Mouse (Mus musculus): ENCODE measurements around the gene Armc6. TPM values are rescaled to one million over a fixed set of nuclear protein-coding genes. Genes with fewer than 3 reads are reported as not detected.

The Armc6 gene
- polyA plus RNA-seq (2016; fragmentation: Nextera tagmentation; extraction: Ambion mirVana): 35.7 and 38.8 TPM in 2 replicates

DNA sequence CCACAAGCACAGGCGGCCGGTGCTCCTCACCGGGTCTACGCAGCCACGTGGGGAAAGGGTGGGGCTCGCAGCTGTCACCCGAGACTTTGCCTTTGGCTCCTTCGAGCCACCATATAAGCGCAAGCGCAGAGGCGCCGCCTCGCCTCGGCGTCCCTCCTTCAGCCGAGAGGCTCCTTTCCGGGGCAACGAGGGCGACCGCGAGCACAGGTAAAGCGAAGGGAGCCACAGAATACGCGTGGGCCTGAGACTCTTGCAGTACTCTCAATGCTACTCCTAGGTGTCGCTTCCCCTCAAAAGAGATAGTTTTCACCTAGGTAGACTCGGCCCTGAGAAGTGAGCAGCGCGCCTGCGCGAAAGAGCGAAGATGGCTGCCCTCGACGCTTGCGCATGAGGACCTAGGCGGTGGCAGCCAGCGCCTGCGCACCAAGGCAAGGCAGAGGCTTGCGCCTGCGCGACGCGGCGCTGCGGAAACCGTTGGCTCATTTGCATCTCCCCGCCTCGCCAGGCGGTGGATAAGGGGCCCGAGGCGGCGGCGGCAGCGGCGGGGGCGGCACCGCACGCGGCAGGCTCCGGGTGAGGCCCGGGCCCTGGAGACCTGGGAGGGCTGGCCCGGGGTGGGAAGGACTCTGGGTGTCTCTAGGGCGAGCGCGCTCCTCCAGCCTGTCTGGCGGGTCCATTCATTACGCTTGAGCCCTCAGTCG lies at the start of gene Armc6, which contains the start of gene Sugp2:
TSS of gene Armc6 (minus strand) at position 387 of the 701 bp plus-strand sequence.
TSS of gene Sugp2 (plus strand) at position 147 of the 701 bp plus-strand sequence.
- Histone ChIP-seq H3K36me3 (peaks cover 53% of the 10 kb centered on the region), H3K27me3 (ENCODE audit: low read depth, poor library complexity, severe bottlenecking) (no peaks in the 10 kb centered on the region), H3K9me3 (replicated peaks) (no peaks in the 10 kb centered on the region), H3K27ac (replicated peaks) (peak within 1 kb of the TSS; percentile 93), H3K4me3 (peak within 1 kb of the TSS; percentile 76), H3K4me1 (peaks cover 27% of the 10 kb centered on the region)
- WGBS: under 1% methylated on average over 67 of the region's 67 CpGs
- peak; percentile 96 for DNase-seq (ENCODE audit: low spot score)

DNA sequence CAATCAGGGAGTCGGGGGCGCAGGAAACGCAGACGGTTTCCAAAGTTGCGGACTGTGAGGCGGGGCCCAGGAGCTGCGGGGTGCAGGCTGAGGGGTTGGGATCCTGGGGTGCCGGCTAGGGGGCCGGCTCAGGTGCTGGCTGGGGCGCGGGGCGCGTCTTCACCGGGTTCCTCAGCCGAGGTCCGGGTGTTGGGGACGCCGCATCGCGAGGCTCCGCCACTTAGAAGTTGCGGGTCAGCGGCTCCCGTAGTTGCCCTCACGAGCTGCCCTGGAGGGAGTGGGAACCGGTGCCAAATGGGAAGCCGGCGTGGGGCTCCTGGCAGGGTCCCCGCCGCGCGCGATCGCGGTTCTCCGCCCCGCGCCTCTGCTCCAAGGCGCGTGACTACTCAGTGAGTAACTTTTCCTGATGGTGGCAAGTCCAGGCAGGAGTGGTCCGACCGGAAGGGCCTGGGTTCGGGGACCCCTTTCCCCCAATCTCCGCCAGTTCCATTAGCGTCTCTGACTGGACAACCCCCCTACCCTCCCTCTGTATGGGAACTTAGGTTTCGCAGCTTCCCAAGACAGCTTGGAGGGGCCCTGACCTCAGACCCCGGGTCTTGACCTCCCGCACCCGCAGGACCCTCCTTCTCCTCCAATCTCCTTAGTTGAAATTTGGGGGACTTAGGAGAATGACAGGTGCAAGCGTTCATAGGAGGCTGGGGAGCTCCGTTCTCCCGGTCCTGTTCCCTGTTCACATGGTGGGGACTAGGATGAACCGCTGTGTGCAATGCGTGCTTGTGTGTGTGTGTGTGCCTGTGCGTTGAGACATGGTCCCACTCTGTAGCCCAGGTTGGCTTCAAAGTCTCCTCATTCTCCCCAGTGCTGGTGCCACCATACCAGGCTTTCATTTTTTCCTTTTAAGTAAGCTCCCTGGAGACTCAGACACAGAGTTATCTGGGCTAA lies 49.1 kb upstream of the Armc6 start:
- Histone ChIP-seq H3K36me3 (peaks cover 41% of the 10 kb centered on the region), H3K27ac (replicated peaks) (peak overlapping the region; percentile 97), H3K4me3 (peak overlapping the region; percentile 89), H3K9me3 (replicated peaks) (peaks cover 14% of the 10 kb centered on the region), H3K27me3 (ENCODE audit: low read depth, poor library complexity, severe bottlenecking) (no peaks in the 10 kb centered on the region), H3K4me1 (peaks cover 44% of the 10 kb centered on the region)
- WGBS: 2% methylated on average over 55 of the region's 55 CpGs
- DNase-seq (ENCODE audit: low spot score): peak; percentile 45

DNA sequence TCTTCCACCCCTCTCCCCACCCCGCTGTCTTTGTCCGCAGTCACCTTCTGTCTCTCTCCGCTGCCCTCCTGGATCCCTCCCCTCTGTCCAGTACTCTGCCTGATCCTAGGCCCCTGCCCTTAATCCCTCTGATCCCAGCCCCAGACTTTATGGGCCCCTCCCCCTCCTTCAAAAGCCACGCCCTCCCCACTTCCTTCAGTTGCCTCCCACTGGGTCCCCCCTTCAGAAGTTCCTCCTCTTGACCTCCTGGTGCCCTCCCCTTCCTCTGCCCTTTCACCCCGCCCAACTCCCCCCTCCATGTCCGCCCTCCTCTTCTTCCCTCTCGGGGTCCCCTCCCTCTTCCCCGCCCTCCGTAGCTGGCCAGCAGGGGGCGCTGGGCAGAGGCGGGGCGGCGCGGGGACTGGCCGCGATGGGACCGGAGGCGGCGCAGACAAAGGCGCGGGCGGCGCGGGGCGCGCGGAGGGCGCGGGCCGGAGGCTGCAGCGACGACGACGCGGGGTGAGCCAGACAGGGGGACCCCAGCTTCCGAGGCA lies 48.4 kb upstream of the Armc6 start, which contains the start of gene Homer3:
TSS of gene Homer3 (plus strand) at position 225 of the 533 bp plus-strand sequence.
- DNase-seq (ENCODE audit: low spot score): peak; percentile 96
- peaks cover 14% of the 10 kb centered on the region for H3K9me3 ChIP-seq (replicated peaks)
- peaks cover 34% of the 10 kb centered on the region for H3K36me3 ChIP-seq
- under 1% methylated on average over 36 of the region's 36 CpGs for WGBS
- peaks cover 50% of the 10 kb centered on the region for H3K4me1 ChIP-seq
- peak within 1 kb of the TSS; percentile 97 for H3K27ac ChIP-seq (replicated peaks)
- peak within 1 kb of the TSS; percentile 89 for H3K4me3 ChIP-seq
- H3K27me3 ChIP-seq (ENCODE audit: low read depth, poor library complexity, severe bottlenecking): no peaks in the 10 kb centered on the region

DNA sequence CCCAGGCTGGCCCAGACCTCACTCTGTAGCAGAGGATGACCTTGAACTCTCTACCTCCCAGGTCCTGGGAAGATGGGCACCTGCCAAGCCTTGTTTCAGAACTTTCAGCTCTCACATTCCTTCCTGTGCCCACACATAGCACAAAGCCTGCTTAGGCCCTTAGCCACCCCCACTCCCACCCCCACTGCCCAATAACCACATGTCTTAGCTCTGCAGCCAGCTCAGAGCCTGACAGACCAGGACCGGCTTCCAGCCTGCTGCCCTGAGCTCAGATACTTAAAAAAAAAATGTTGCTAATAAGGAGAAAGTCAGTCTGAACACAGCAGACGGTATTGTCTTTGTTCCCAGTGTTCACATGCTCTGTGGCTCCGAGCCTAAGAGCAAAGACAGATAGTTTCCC lies 46.7 kb upstream of the Armc6 start:
- peaks cover 3% of the 10 kb centered on the region; the same call in 1 of the 2 replicates for H3K9me3 ChIP-seq (replicated peaks)
- no peak for DNase-seq (ENCODE audit: low spot score)
- peaks cover 17% of the 10 kb centered on the region for H3K36me3 ChIP-seq
- no peak overlapping the region for H3K4me3 ChIP-seq
- peak overlapping the region; percentile 97 for H3K27ac ChIP-seq (replicated peaks)
- H3K4me1 ChIP-seq: peaks cover 50% of the 10 kb centered on the region
- WGBS: 53% methylated on average over 3 of the region's 3 CpGs
- H3K27me3 ChIP-seq (ENCODE audit: low read depth, poor library complexity, severe bottlenecking): no peaks in the 10 kb centered on the region

DNA sequence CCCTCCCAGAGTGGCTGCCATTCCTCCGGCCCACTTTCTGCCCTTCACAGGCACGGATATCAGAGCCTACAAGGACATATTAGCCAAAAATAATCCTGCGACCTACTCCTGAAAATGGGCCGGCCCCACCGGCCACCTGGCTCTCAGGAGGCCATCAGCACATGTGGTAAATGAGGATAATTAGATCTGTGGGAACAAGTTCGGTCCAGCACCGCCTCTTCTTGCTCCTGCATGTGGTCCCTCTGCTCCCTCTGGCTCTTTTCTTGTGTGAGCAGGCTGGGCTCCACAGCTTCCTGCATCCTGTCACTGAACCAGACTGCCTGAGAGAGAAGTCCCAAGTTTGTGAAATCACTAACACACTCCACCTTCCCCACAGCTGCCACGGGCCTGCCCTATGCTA lies 45.0 kb upstream of the Armc6 start:
- H3K27me3 ChIP-seq (ENCODE audit: low read depth, poor library complexity, severe bottlenecking): no peaks in the 10 kb centered on the region
- 71% methylated on average over 8 of the region's 8 CpGs for WGBS
- H3K36me3 ChIP-seq: no peaks in the 10 kb centered on the region; the same call in 1 of the 2 replicates
- peaks cover 42% of the 10 kb centered on the region for H3K4me1 ChIP-seq
- no peak overlapping the region for H3K27ac ChIP-seq (replicated peaks)
- H3K4me3 ChIP-seq: no peak overlapping the region
- no peaks in the 10 kb centered on the region for H3K9me3 ChIP-seq (replicated peaks)
- no peak for DNase-seq (ENCODE audit: low spot score)

DNA sequence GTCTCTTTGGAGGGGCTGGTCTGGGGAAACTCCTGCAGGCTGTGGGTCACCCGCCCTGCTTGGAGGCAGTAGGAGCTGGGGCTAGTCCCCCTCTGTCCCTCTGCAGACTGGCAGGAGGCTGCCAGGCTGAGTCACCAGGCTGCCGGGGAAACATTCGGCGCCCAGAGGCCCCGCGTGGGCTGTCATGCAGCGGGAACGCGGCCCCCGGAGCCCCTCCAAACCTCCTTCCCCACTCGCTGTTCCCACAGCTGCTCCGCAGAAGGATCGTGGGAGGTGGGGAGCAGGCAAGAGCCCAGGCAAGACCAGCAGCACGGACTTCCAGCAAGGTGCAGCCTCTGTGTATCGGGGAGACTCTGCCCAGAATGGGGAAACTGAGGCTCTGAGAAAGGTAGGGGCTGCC lies 43.9 kb upstream of the Armc6 start:
- Histone ChIP-seq H3K4me3 (no peak overlapping the region; the same call in 1 of the 2 replicates), H3K36me3 (no peaks in the 10 kb centered on the region), H3K27ac (replicated peaks) (peak overlapping the region; percentile 55), H3K4me1 (peaks cover 34% of the 10 kb centered on the region), H3K9me3 (replicated peaks) (no peaks in the 10 kb centered on the region), H3K27me3 (ENCODE audit: low read depth, poor library complexity, severe bottlenecking) (no peaks in the 10 kb centered on the region)
- 77% methylated on average over 15 of the region's 15 CpGs for WGBS
- no peak for DNase-seq (ENCODE audit: low spot score)

DNA sequence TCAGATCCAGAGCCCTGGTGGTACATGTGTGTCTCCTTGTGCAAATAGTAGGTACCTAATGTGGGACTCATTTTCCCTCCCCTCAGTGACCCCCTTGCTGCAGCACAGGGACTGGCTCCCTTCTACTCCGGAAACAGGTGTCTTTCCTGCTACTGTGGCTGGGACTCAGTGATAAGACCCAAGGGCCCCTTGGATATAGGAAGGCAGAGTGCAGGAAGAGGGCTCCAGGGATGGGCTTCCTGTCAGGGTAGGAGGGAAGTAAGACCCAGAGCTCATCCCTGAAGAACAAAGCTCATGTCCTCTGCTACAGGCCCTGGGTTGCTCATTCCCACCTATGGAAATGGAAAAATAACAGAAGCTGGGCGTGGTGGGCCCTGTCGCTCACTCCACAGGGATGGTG lies 42.2 kb upstream of the Armc6 start:
- no peak for DNase-seq (ENCODE audit: low spot score)
- Histone ChIP-seq H3K36me3 (no peaks in the 10 kb centered on the region), H3K4me1 (peaks cover 27% of the 10 kb centered on the region), H3K4me3 (no peak overlapping the region), H3K27me3 (ENCODE audit: low read depth, poor library complexity, severe bottlenecking) (no peaks in the 10 kb centered on the region), H3K9me3 (replicated peaks) (no peaks in the 10 kb centered on the region), H3K27ac (replicated peaks) (no peak overlapping the region)
- 95% methylated on average over 3 of the region's 3 CpGs for WGBS

DNA sequence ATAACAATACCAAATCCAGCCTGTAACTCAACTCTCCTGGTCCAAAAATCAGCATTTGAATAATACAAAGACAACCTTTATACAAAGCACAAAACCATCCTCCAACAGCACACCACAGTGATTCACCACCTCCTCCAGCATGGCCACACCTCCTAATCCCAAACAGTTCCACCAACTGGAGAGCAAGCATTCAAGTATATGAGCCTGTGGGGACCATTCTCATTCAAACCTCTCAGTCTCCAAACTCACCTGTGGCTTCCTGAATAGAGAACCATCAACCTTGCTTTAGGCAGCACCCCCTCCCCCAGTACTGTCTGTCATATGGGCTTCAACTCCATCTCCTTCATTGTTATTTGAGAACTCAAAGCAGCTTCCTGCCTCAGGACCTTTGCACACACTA lies 40.1 kb upstream of the Armc6 start:
- Histone ChIP-seq H3K27ac (replicated peaks) (no peak overlapping the region), H3K27me3 (ENCODE audit: low read depth, poor library complexity, severe bottlenecking) (no peaks in the 10 kb centered on the region), H3K9me3 (replicated peaks) (no peaks in the 10 kb centered on the region), H3K4me3 (no peak overlapping the region), H3K36me3 (no peaks in the 10 kb centered on the region), H3K4me1 (peaks cover 16% of the 10 kb centered on the region)
- no peak for DNase-seq (ENCODE audit: low spot score)

DNA sequence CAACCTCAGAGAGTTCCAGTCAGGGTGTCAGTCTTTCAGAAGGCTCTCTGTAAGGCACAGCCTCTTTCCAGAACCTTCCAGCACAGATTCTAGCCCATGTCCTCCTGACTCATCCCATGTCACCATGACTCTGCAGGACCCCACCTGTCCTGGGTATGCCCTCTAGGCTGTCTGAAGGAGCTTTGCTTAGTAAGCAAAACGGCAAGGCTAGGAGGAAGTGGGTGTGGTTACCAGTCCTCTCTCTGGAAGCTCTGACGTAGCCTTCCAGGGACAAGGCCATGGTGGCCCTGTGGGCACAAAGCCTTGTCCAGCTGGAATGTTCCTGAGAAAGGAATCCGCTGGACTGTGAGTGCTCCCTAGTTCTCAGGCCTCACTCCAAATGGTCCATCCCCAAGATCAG lies 38.7 kb upstream of the Armc6 start:
- no peaks in the 10 kb centered on the region for H3K9me3 ChIP-seq (replicated peaks)
- H3K36me3 ChIP-seq: no peaks in the 10 kb centered on the region
- H3K27me3 ChIP-seq (ENCODE audit: low read depth, poor library complexity, severe bottlenecking): no peaks in the 10 kb centered on the region
- WGBS: 66% methylated on average over 3 of the region's 3 CpGs
- no peak overlapping the region for H3K27ac ChIP-seq (replicated peaks)
- no peak overlapping the region for H3K4me3 ChIP-seq
- no peak for DNase-seq (ENCODE audit: low spot score)
- peaks cover 25% of the 10 kb centered on the region for H3K4me1 ChIP-seq

DNA sequence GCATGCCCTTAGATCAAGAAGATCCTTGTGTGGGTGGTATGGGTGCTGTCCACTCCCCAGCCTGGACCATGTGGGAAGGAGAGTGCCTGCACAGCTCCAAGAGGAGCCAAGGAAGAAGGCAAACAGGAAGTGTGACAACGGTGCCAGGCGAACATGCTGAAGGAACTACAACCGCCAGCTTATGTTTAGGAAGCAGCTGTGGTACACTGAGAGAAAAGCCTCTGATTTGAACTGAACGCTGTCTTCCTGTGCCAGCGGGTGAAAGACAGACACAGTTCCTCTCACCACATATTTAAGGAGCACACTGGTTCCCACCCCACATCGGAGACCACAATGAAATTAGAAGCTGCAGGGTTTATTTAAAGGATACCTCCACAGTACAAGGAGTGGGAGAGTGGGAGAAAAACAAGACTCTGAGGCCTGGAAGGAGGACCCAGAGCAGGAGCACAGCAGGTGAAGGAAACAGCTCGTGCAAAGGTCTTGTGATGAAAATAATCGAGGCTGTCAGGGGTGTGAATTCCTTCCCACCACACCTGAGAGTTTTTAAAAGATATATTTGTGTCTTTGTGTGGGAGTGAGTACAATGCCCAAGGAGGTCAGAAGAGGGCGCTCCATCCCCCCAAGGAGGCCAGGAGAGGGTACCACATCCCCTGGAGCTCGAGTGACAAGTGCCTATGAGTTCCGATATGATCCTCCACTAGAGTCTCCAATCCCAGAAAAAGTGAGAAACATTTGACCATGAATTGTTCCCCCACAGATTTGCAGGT lies 34.7 kb upstream of the Armc6 start:
- Histone ChIP-seq H3K27ac (replicated peaks) (0 out of 2 replicates have a peak overlapping the region, but pooled peaks have one; percentile 23), H3K27me3 (ENCODE audit: low read depth, poor library complexity, severe bottlenecking) (no peaks in the 10 kb centered on the region), H3K36me3 (peaks cover 31% of the 10 kb centered on the region), H3K4me3 (no peak overlapping the region), H3K9me3 (replicated peaks) (no peaks in the 10 kb centered on the region), H3K4me1 (peaks cover 27% of the 10 kb centered on the region)
- DNase-seq (ENCODE audit: low spot score): no peak
- 63% methylated on average over 11 of the region's 11 CpGs for WGBS

DNA sequence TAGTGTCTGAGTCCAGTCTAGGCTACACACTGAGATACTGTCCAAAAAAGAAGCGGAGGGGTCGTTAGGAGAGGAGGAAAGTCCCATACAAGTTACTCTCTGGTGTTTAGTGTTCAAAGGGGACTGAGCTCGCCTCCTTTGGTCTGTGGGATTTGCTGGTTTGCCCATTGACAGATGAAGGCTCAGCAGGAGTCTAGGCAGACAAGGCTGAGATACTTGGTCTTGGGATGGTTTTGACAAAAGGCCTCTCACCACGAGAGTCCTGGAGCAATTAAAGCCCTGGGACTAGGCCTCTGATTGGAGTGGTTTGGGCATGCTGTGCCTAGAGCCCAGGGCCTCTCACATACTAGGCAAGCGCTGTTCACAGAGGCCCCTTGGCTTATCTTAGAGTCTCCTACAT lies 34.0 kb upstream of the Armc6 start:
- no peak for DNase-seq (ENCODE audit: low spot score)
- peaks cover 27% of the 10 kb centered on the region for H3K4me1 ChIP-seq
- H3K27me3 ChIP-seq (ENCODE audit: low read depth, poor library complexity, severe bottlenecking): no peaks in the 10 kb centered on the region
- peaks cover 38% of the 10 kb centered on the region for H3K36me3 ChIP-seq
- H3K9me3 ChIP-seq (replicated peaks): no peaks in the 10 kb centered on the region
- no peak overlapping the region for H3K27ac ChIP-seq (replicated peaks)
- H3K4me3 ChIP-seq: no peak overlapping the region
- WGBS: 54% methylated on average over 5 of the region's 5 CpGs

DNA sequence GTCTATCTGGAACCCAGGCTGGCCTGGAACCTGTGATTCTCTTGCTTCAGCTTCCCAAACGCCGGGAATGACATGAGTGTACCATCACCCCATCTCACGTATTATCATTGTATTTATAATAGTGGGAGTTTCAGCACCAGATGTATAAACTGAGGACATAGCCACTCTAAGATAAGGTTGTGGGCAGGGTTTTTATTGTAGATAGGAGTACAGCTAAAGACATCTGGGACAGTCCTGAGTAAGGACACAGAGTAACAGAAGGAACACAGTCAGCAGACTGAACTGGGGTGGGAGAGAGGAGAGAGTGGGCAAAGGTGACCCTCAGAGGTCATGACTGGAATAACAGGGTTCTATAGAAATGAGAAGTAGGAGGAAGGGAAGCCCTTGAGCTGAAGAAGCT lies 33.4 kb upstream of the Armc6 start:
- H3K4me1 ChIP-seq: peaks cover 24% of the 10 kb centered on the region
- H3K36me3 ChIP-seq: peaks cover 44% of the 10 kb centered on the region
- 90% methylated on average over 3 of the region's 3 CpGs for WGBS
- no peaks in the 10 kb centered on the region for H3K27me3 ChIP-seq (ENCODE audit: low read depth, poor library complexity, severe bottlenecking)
- no peak for DNase-seq (ENCODE audit: low spot score)
- H3K27ac ChIP-seq (replicated peaks): no peak overlapping the region
- H3K9me3 ChIP-seq (replicated peaks): no peaks in the 10 kb centered on the region
- H3K4me3 ChIP-seq: no peak overlapping the region
